Mouse (Mus musculus) cerebellum, adult 8-10 months (tissue): Measurements from ENCODE around the gene Ccnk.

ENCODE experiments used
- DNase-seq: peaks from one replicate; pipeline ENCODE4 v3.0.0; 2022

Ccnk gene

DNA sequence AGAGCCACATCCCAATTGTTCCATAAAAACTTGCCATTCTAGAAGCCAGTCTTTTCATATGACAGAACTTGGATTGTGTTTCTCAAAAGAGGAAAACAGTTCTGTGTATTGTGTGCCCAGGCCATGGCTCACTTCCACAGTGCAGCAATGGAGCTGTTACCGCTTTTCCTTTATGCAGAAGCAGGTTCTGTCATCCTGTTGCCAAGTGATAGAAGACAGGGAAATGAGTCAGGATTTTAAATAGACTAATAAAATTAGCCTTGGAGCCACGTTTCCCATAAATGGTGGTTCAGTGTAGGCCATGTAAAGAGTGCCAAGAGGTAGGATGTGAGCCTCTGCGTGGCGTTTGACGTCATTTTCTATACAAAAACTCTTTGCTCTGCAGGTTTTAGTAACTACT, 14.5 kb downstream of the Ccnk start:
- DNase-seq, result no peak

DNA sequence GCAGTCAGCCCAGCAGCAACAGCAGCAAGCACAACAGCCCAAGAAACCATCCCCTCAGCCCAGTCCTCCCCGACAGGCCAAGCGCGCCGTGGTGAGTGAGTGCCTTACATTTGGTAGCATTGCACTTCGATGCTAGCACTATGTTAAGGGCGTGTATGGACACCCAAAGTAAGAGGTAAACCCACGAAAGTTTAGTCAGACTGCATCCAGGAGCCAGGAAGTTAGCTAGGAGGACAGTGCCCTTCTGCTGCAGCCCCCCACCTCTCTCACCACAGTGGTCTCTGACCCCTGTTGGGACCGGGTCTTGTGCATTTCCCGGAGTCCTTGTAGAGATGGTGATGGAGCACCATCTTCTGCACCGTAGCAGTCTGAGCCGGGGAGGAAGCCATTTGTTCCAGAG, 16.4 kb downstream of the Ccnk start:
- no peak for DNase-seq

DNA sequence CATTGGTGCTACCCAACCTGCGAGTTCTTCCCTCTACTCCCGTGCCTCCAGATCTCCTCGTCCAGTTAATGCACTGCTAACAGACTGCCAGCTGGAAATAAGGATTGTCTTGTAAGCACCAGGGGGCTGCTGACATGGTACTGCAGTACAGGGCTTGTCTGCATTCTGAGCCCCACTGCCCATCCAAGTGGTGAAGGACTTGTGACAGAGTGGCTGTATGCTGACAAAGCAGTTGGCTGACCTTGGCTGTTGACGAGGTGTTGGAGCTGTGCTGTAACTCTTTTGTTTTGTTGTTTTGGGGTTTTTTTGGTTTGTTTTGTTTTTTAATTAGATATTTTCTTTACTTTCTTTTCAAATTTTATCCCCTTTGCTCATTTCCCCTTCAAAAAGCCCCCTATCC, 19.1 kb downstream of the Ccnk start:
- no peak for DNase-seq

DNA sequence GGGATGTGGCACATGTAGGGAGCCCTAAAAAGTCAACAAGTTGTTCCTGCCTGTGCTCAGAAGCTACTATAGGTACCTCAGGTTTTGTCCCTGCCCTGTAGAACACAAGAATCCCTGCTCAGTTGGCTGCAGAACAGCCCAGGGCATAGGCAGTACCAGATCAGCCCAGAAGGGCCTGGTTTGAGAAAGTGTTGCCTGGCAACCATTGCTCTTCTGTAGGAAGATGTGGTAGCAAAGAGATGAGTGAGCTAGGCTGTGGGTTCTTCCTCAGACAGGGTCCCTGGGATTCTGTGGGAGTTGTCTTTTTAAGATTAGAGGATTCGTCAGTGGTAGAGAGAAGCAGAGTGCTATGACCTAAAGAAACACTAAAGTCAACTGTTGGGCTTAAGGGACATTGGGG, 20.7 kb downstream of the Ccnk start:
- no peak for DNase-seq

DNA sequence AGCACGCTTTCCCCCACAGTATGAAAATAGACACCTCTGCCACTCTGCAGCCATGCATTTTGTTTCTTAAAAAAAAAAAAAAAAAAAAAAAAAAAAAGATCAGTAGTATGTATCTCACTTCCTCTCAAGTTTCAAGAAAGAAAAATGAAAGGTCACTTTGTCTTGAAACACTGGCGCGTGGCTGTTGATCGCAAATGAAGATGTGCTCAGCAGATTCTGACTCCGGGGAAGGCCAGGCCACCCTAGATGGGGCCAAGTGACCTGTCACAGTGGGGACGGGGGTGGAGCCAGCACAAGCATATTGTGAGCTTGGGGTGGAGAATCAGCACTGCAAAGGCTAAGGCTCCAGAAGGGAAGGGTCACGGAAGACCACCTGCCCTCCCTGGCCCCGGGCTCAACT, 24.5 kb downstream of the Ccnk start:
- DNase-seq, result no peak

DNA sequence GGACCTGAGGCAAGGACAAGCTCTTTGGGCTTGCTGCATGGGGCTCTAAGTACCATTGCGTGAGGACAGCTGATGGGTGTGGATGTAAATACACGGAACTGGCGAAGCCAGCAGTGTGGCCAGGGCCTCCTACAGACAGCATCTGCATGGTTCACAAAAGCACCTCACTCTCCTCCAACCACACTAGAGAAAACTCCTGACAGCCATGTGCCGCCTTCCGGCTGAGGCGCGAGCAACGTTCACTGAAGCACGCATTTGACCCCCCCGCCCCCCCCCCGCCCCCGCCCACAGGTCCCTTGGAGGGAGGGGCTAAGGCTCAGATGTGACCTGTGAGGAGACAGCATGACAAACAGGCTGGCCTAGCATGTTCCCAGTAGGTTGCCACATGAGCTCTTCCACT, 25.6 kb downstream of the Ccnk start:
- no peak for DNase-seq

GRCm38 (mm10) chr12:108206641-108207040, 27.3 kb downstream of the Ccnk start:
- peak; percentile 82 for DNase-seq

DNA sequence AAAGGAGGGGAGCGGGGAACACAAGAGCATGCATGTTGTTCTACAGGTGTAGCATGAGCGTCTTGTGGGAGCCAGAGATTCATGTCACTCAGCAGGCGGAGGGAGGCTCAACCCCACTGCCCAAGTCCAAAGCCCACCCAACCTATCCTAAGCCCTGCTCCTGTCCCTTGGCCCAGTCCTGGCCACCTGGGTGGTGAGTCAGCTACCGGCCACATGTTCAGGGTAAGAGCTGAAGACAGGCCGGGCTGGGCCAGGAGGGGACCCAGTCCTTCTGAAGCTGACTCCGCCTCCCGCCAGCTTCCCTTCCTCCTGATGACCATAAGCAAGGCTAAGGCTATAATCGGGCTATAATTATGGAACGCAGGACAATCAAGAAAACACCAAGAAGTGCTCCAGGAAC, 28.8 kb downstream of the Ccnk start:
- no peak for DNase-seq

DNA sequence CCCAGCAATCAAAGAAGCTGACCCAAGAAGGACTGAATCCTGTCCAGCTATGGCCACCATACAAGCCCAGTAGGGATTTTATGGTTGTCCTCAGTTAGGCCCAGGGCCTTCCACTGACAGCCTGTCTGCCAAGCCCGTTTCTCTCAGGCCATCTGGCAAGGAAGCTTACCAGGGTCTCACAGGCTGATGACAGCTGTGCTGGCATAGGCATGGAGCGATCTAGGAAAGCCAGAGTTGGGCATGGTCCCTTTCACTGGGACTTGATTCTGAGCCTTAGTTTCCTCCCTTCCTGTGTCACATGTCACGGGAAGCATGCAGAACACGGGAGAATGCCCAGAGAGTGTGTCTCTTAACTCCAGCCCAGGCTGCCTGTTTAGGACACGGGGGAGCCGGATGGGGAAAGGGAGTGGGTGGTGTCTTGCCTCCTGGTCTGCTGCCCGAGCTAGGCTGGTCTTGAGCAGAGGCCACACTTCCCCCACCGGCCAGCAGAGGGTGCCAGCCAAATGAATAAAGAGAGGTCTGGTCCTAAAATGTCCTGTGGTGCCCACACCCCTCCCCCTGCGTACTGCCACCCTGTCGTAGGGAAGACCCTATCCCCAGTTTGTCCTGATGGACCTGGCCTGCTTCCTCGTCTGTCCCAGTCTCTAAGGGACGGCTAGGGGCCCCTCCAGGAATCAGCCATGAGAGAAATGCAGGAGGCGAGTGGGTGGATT, 29.5 kb downstream of the Ccnk start:
- peak; percentile 80 for DNase-seq

DNA sequence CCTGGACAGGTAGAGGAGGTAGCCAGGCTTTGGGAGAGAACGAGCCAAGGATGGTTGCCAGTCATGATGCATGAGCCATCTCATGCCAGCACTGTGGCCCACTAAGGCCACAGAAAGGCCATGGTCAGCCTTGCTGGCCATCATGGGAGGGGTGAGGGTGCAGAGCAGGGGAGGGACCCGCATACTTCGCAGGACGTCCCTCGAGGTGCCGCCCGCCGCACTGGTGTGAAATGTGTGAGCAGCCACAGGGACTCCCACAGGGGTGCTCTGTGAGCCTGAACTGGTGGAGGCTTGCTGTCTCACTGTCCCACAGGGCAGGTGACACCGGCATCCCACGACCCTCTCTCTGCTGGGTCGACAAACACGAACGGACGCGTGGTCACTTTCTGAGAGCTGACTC, 31.2 kb downstream of the Ccnk start:
- DNase-seq, result peak; percentile 23

- DNase-seq, result no peak
These were observed 32.7 kb downstream of the Ccnk start for GRCm38 (mm10) chr12:108212071-108212470.

DNA sequence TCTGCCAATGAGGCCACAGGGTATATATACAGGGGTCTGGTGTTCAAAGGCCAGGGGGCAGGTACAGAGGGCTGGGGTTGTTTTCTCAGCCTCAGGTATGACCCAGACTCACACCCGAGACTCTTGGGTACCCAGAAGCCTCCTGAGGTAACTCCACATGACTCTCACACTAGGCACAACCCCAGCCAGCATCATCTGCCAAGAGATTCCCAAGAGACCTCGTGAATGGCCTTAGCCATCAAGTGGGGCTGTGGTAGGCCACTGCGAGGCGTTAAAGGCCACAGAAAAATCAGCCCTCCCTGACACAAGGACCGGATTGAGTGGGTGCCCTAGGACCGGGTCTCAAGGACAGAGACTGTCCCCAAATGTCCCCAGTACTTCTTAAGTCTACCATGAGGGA, 33.1 kb downstream of the Ccnk start:
- no peak for DNase-seq

DNA sequence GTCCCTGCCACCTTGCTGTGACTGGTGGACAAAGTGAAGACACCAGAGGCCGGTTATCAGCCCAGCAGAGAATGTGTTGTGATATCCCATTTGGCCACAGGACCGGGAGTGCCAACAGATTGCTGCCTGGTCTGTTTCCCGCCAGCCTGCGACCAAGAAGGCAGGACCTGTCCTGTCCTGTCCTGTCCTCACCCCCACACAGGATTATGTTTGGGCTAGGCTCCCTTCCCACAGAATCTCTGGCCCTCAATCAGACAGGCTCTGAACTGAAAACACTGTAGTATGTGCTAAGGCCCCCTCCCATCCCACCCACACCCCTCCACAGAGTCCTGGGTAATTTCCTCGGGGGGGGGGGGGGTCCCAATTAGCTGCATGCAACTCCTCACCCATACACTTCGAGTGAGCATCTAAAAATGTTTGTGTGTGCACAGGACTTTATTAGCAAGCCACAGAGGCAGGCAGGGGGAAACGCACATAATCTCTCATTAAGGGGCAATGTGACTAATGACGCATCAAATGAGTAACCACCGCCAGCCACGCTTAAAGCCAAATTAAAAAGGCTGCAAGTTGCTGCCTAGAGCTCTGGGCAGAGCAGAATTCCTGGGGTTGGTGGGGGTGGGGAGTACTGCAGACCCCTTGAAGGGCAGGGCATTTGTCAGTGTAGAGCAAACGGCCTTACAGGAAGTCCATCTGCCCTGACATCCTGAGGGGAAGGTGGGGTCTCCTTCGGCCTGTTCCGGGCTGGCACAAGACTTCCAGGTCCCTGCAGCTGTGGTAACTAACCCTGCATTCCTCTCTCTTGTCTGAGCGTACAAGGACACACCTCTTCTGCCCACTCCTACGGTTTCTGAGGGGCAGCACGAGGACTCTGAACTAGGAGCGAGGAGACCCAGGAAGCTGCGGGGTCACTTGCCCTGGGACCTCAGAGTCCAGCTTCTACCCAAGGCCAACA, 34.0 kb downstream of the Ccnk start:
- DNase-seq, result no peak

DNA sequence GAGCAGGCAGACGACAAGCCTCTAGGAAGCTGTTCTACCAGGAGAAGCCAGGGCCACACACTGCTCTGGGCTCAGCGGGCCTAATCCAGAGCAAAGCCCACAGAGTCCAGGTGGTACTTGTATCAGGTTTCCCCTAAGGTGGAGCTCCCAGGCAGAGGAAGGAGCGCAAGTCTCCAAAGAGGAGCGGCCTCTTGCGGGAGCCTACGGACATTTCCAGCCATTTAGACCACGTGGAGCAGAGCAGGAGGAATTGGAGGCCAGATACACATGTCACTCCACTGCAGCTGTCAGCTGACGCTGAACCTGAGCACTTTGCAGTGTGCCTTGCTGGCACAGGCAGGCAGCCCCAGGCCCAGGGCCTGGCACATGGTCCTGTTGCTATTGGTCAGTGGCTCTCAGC, 35.7 kb downstream of the Ccnk start:
- DNase-seq, result peak; percentile 19

DNA sequence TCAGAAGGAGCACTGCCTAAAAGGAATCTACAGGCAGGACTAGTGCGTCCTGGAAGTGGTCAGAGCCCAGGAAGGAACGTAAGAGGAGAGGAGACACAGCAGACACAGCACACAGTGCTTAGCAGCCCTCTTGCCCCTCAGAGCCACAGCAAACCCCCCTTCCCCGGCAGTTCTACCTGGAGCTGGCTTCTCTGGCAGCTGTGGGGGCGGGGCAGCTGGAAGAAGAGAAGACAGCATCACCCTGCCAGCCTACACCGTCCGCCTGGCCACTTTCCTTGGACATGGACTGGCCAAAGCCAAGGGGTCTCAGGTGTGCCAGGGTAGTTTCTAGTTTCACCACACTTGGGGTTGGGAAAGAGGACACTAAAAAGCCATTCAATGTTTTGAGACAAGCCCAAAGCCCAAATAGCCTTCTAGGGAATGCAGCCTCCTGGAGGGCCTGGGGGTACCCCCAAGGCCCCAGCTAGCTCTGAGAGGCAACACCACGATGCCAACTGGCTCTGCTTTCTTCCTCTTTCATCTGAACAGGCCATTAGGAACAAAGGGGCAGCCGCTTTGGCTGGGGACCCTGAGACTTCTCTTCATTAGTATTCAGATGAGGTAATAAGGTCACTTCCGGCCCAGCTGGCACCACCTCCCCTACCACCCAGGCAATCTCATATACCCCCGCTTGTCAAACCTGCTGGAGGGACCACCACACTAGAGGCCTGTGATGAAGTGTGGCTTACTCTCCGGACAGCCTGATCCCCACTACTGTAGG, 37.4 kb downstream of the Ccnk start:
- DNase-seq, result peak; percentile 15

- peak; percentile 72 for DNase-seq
These were observed 38.2 kb downstream of the Ccnk start for GRCm38 (mm10) chr12:108217572-108217971.

- DNase-seq, result no peak
These were observed 39.8 kb downstream of the Ccnk start for GRCm38 (mm10) chr12:108219163-108219562.

GRCm38 (mm10) chr12:108219825-108220616, 40.6 kb downstream of the Ccnk start:
- no peak for DNase-seq

DNA sequence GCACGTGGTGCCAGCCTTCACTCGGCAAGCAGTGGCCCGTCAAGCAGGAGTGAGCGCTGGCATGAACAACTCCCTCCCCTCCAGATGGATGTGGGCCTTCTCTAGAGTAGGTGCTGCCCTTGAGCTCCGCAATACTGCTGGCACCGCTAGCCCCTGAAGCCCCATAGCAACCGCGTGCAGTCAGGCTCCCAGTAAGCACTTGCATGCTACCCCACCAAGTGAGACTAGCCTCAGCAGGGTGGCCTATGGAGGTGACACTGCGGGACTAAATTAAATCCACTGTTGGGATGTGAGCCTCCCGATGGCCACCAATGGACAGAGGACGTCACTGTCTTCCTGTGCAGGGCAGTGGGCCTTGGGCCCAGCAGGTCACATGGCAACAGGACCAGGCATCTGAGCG, 41.2 kb downstream of the Ccnk start:
- DNase-seq, result no peak

DNA sequence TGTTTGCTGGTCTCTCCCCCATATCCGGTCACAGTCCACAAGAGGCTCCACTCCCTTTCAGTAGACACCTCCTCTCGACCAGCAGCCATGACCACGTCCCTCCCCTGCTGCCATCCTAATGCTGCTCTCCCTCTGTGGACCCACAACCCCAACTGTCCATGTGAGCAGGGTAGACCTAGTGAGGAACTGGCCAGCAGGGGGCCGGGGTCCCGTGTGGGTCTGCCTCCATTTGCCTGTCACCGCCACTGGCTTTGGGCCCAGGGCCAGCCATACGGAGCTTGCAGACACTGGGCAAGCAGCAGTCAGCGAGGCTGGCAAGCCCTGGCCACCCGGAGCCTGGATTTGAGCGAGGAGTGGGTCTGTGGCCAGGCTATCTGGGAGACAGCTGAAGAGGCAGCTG, 41.8 kb downstream of the Ccnk start:
- no peak for DNase-seq

DNA sequence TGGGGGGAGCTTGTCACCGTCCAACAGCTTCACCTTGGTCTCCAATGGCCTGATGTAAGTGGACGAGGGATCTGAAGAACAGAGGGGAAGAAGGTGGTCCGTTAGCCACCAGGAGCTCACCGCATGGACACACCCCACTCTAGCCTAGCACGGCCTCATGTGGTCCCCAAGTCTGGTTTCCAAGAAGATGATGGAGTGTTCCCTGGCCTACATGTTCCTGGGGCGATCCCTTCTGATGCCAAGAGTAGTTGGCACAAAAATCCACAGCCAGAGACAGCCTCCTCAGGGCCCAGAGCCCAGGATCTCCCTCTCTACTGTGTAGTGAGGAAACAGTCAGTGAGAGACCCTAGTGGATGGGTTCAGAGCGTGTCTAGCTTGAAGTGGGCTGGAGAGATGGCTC, 42.3 kb downstream of the Ccnk start:
- no peak for DNase-seq

GRCm38 (mm10) chr12:108223357-108223756, 44.0 kb downstream of the Ccnk start:
- no peak for DNase-seq

DNA sequence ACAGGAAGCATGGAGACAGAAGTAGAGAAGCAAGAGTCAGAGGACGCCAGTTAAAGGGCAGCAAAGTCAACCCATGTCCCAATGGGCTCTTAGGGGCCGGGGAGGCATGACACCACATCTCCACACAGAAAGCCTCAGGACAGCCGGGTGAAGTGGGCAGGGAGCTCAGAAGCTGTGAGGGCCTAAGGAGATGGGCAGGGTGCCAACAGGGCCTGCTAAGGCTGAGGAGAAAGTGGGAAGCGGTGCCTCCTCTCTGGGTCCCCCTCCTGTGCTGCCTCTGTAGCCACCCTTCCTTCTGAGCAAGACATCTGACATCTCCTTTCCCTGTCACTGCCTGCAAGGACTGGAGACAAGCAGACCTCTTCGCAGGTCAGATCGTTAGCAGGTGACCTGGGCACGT, 46.4 kb downstream of the Ccnk start:
- DNase-seq, result no peak
